Mouse (Mus musculus) embryonic fibroblast, embryonic 13.5 days (primary cell): ENCODE data around the gene Hoxd13. TPM values are rescaled to one million over a fixed set of nuclear protein-coding genes. Genes with fewer than 3 reads are reported as not detected.

ENCODE experiments used
- H3K27ac ChIP-seq: 2 replicates; pipeline ENCODE4 v1.5.1; 2012; ENCODE audit warnings: low read length, control low read depth, inconsistent platforms; ENCODE audit not compliant: insufficient read depth
- H3K4me1 ChIP-seq: 2 replicates; pipeline ENCODE4 v1.6.1; 2011; ENCODE audit warnings: low read length; ENCODE audit not compliant: control insufficient read depth, insufficient read depth
- H3K4me3 ChIP-seq: 2 replicates; pipeline ENCODE4 v1.5.1; 2011; ENCODE audit warnings: mild to moderate bottlenecking, control low read depth, low read length; ENCODE audit not compliant: insufficient read depth
- CTCF ChIP-seq: IDR thresholded peaks from 2 replicates; pipeline ENCODE4 v1.5.1; 2011; ENCODE audit warnings: mild to moderate bottlenecking, control low read depth, low read length, moderate library complexity, borderline replicate concordance; ENCODE audit not compliant: insufficient read depth
- POLR2A ChIP-seq: IDR thresholded peaks from 2 replicates; pipeline ENCODE4 v1.6.1; 2011; ENCODE audit warnings: low read depth, mild to moderate bottlenecking, control low read depth, low read length, moderate library complexity
- polyA plus RNA-seq: library from polyadenylated mRNA; stranded (reverse); fragments of >200 nt; gene quantifications from 2 replicates; pipeline ENCODE4 v1.2.4, GENCODE M21; 2011; ENCODE audit warnings: low read depth; ENCODE audit not compliant: missing spikeins, insufficient read length

Gene Hoxd13
- polyA plus RNA-seq, 1 experiment = 20.1 TPM

- TF ChIP-seq POLR2A (no peak), CTCF (no peak)
- no peaks in the 10 kb centered on the region for H3K4me1 ChIP-seq
- peak within 1 kb of the TSS; percentile 33 for H3K4me3 ChIP-seq
- H3K27ac ChIP-seq = peak within 1 kb of the TSS; percentile 41; the same call in 1 of the 2 replicates
Observed at GRCm38 (mm10) chr2:74704393-74704998, 36.4 kb downstream of the Hoxd13 start, which contains the start of gene Hoxd8. TSS of gene Hoxd8 (plus strand) at chr2:74704615.

- Histone ChIP-seq H3K27ac (peak overlapping the region; percentile 28; the same call in 1 of the 2 replicates), H3K4me3 (peak overlapping the region; percentile 33), H3K4me1 (no peaks in the 10 kb centered on the region)
- TF ChIP-seq CTCF = no peak
Observed at GRCm38 (mm10) chr2:74704999-74705466, 36.9 kb downstream of the Hoxd13 start.

GRCm38 (mm10) chr2:74705467-74706089, 37.5 kb downstream of the Hoxd13 start:
- TF ChIP-seq CTCF = no peak
- TF ChIP-seq POLR2A = no peak; the same call in 1 of the 2 replicates
- Histone ChIP-seq H3K27ac (peak overlapping the region; percentile 28; the same call in 1 of the 2 replicates), H3K4me3 (peak overlapping the region; percentile 26), H3K4me1 (no peaks in the 10 kb centered on the region)

GRCm38 (mm10) chr2:74706393-74706960, 38.4 kb downstream of the Hoxd13 start:
- H3K27ac ChIP-seq = no peak overlapping the region
- no peaks in the 10 kb centered on the region for H3K4me1 ChIP-seq
- peak overlapping the region; percentile 26 for H3K4me3 ChIP-seq

GRCm38 (mm10) chr2:74707599-74707998, 39.5 kb downstream of the Hoxd13 start:
- no peak overlapping the region for H3K27ac ChIP-seq
- TF ChIP-seq POLR2A = no peak
- no peak for TF ChIP-seq CTCF
- no peaks in the 10 kb centered on the region for H3K4me1 ChIP-seq
- H3K4me3 ChIP-seq = no peak overlapping the region

More at GRCm38 (mm10) chr2:74706393-74706960, 38.4 kb downstream of the Hoxd13 start:
- TF ChIP-seq POLR2A = no peak
- no peak for TF ChIP-seq CTCF

- Histone ChIP-seq H3K4me3 (no peak overlapping the region), H3K27ac (no peak overlapping the region), H3K4me1 (no peaks in the 10 kb centered on the region)
- TF ChIP-seq POLR2A (no peak), CTCF (no peak)
Observed at GRCm38 (mm10) chr2:74708676-74709075, 40.6 kb downstream of the Hoxd13 start.

- TF ChIP-seq CTCF (no peak), POLR2A (no peak)
- Histone ChIP-seq H3K4me1 (no peaks in the 10 kb centered on the region), H3K27ac (no peak overlapping the region), H3K4me3 (no peak overlapping the region)
Observed at GRCm38 (mm10) chr2:74709465-74710419, 41.6 kb downstream of the Hoxd13 start.

GRCm38 (mm10) chr2:74710929-74711543, 42.9 kb downstream of the Hoxd13 start:
- Histone ChIP-seq H3K27ac (peak overlapping the region; percentile 78; the same call in 1 of the 2 replicates), H3K4me3 (peak overlapping the region; percentile 44), H3K4me1 (no peaks in the 10 kb centered on the region)
- TF ChIP-seq POLR2A (no peak; the same call in 1 of the 2 replicates), CTCF (no peak)
